Mouse (Mus musculus) liver, embryonic 15.5 days (tissue): Measurements from ENCODE around the gene Dusp16. TPM values are rescaled to one million over a fixed set of nuclear protein-coding genes. Genes with fewer than 3 reads are reported as not detected.
"Not testable (repeated sequence)": the region's sequence is repeated elsewhere in the genome, so short reads cannot be mapped to it uniquely, and the experiment has no call there.

Source experiments
- ATAC-seq: fragments of 200-750 bp; cut with Nextera tagmentation; 2 replicates; pipeline ENCODE4 v1.8.0; 2017; ENCODE audit warnings: moderate number of reproducible peaks, mild to moderate bottlenecking, moderate library complexity; ENCODE audit not compliant: insufficient read depth
- H3K27ac ChIP-seq: fragments of 300-500 bp; sonication (generic); replicated peaks from 2 replicates; pipeline ENCODE4 v1.5.1; 2015; ENCODE audit warnings: mild to moderate bottlenecking, inconsistent platforms
- H3K27me3 ChIP-seq: fragments of 300-500 bp; sonication (generic); 2 replicates; pipeline ENCODE4 v1.6.1; 2015; ENCODE audit warnings: mild to moderate bottlenecking, inconsistent platforms
- H3K36me3 ChIP-seq: fragments of 300-500 bp; sonication (generic); replicated peaks from 2 replicates; pipeline ENCODE4 v1.6.1; 2015; ENCODE audit warnings: moderate library complexity, mild to moderate bottlenecking, inconsistent platforms
- H3K4me1 ChIP-seq: fragments of 300-500 bp; sonication (generic); replicated peaks from 2 replicates; pipeline ENCODE4 v1.6.1; 2015; ENCODE audit warnings: inconsistent platforms
- H3K4me2 ChIP-seq: fragments of 300-500 bp; sonication (generic); 2 replicates; pipeline ENCODE4 v1.6.1; 2015; ENCODE audit warnings: moderate library complexity, mild to moderate bottlenecking, inconsistent platforms
- H3K4me3 ChIP-seq: fragments of 300-500 bp; sonication (generic); replicated peaks from 2 replicates; pipeline ENCODE4 v1.5.1; 2015; ENCODE audit warnings: mild to moderate bottlenecking, inconsistent platforms
- H3K9ac ChIP-seq: fragments of 300-500 bp; sonication (generic); 2 replicates; pipeline ENCODE4 v1.6.1; 2015; ENCODE audit warnings: moderate library complexity, mild to moderate bottlenecking, inconsistent platforms
- H3K9me3 ChIP-seq: fragments of 300-500 bp; sonication (generic); replicated peaks from 2 replicates; pipeline ENCODE4 v1.6.1; 2016; ENCODE audit warnings: inconsistent platforms
- WGBS: fragments of 180-500 bp; shearing (Covaris S2); methylation state at CpG from one replicate; pipeline ENCODE4 v1.1.7; 2015; ENCODE audit warnings: mixed read lengths; ENCODE audit not compliant: insufficient replicate concordance; 5-methylcytosine and 5-hydroxymethylcytosine counted together
- polyA plus RNA-seq: library from polyadenylated mRNA; unstranded; fragments of >200 nt; fragmentation: Nextera tagmentation; extraction: Ambion mirVana; gene quantifications from 2 replicates; pipeline ENCODE4 v1.2.1, GENCODE M21; 2015

The Dusp16 gene
- polyA plus RNA-seq, 1 experiment from 2014 or later = 5.1 TPM

- Histone ChIP-seq H3K4me3 (no peak overlapping the region), H3K27ac (no peak overlapping the region), H3K27me3 (no peaks in the 10 kb centered on the region), H3K9me3 (no peaks in the 10 kb centered on the region), H3K4me2 (no peak overlapping the region), H3K9ac (no peak overlapping the region), H3K36me3 (no peaks in the 10 kb centered on the region), H3K4me1 (peaks cover 10% of the 10 kb centered on the region; the same call in 1 of the 2 replicates)
- WGBS = 21% methylated on average over 3 of the region's 3 CpGs
- ATAC-seq = peak; percentile 28
Measured at GRCm38 (mm10) chr6:134678037-134678436, 114.4 kb downstream of the Dusp16 start.

- WGBS = 73% methylated on average over 4 of the region's 4 CpGs
- H3K27ac ChIP-seq = no peak overlapping the region
- H3K36me3 ChIP-seq = no peaks in the 10 kb centered on the region
- H3K9me3 ChIP-seq = no peaks in the 10 kb centered on the region
- peaks cover 12% of the 10 kb centered on the region for H3K4me1 ChIP-seq
- H3K4me3 ChIP-seq = no peak overlapping the region
- H3K27me3 ChIP-seq = no peaks in the 10 kb centered on the region
- H3K9ac ChIP-seq = no peak overlapping the region
- no peak overlapping the region for H3K4me2 ChIP-seq
- ATAC-seq = no peak
Measured at GRCm38 (mm10) chr6:134677504-134677903, 114.9 kb downstream of the Dusp16 start.

GRCm38 (mm10) chr6:134673712-134674111, 118.7 kb downstream of the Dusp16 start:
- not testable (repeated sequence) for H3K27ac ChIP-seq, H3K9ac ChIP-seq, H3K4me2 ChIP-seq, H3K36me3 ChIP-seq, ATAC-seq, H3K4me3 ChIP-seq, H3K9me3 ChIP-seq, H3K27me3 ChIP-seq
- peaks cover 27% of the 10 kb centered on the region for H3K4me1 ChIP-seq
- 43% methylated on average over 8 of the region's 8 CpGs for WGBS

- H3K9ac ChIP-seq = no peak overlapping the region
- H3K4me3 ChIP-seq = no peak overlapping the region
- H3K27me3 ChIP-seq = no peaks in the 10 kb centered on the region
- 47% methylated on average over 4 of the region's 4 CpGs for WGBS
- no peaks in the 10 kb centered on the region for H3K9me3 ChIP-seq
- ATAC-seq = no peak
- H3K36me3 ChIP-seq = no peaks in the 10 kb centered on the region
- no peak overlapping the region for H3K27ac ChIP-seq
- H3K4me2 ChIP-seq = no peak overlapping the region
- peaks cover 27% of the 10 kb centered on the region for H3K4me1 ChIP-seq
Measured at GRCm38 (mm10) chr6:134670881-134671411, 121.5 kb downstream of the Dusp16 start.

GRCm38 (mm10) chr6:134669179-134669865, 123.1 kb downstream of the Dusp16 start:
- WGBS = 56% methylated on average over 6 of the region's 6 CpGs
- no peak overlapping the region for H3K27ac ChIP-seq

GRCm38 (mm10) chr6:134668519-134668918, 123.9 kb downstream of the Dusp16 start:
- ATAC-seq = no peak
- H3K27ac ChIP-seq = no peak overlapping the region
- no peak overlapping the region for H3K4me3 ChIP-seq
- H3K4me1 ChIP-seq = peaks cover 40% of the 10 kb centered on the region
- 21% methylated on average over 2 of the region's 2 CpGs for whole genome bisulfite sequencing
- no peak overlapping the region for H3K9ac ChIP-seq
- no peaks in the 10 kb centered on the region for H3K36me3 ChIP-seq
- H3K27me3 ChIP-seq = no peaks in the 10 kb centered on the region
- H3K4me2 ChIP-seq = no peak overlapping the region
- no peaks in the 10 kb centered on the region for H3K9me3 ChIP-seq

More at GRCm38 (mm10) chr6:134669179-134669865, 123.1 kb downstream of the Dusp16 start:
- H3K4me3 ChIP-seq = no peak overlapping the region
- H3K9ac ChIP-seq = no peak overlapping the region
- H3K4me1 ChIP-seq = peaks cover 34% of the 10 kb centered on the region
- no peak for ATAC-seq
- no peaks in the 10 kb centered on the region for H3K9me3 ChIP-seq
- no peak overlapping the region; the same call in 1 of the 2 replicates for H3K4me2 ChIP-seq
- H3K27me3 ChIP-seq = no peaks in the 10 kb centered on the region
- no peaks in the 10 kb centered on the region for H3K36me3 ChIP-seq

- 63% methylated on average over 9 of the region's 9 CpGs for WGBS
- peaks cover 42% of the 10 kb centered on the region for H3K4me1 ChIP-seq
- H3K9ac ChIP-seq = no peak overlapping the region
Measured at GRCm38 (mm10) chr6:134665817-134666216, 126.6 kb downstream of the Dusp16 start.

More at GRCm38 (mm10) chr6:134665817-134666216, 126.6 kb downstream of the Dusp16 start:
- Histone ChIP-seq H3K27me3 (no peaks in the 10 kb centered on the region), H3K4me3 (no peak overlapping the region), H3K27ac (no peak overlapping the region), H3K9me3 (no peaks in the 10 kb centered on the region), H3K36me3 (no peaks in the 10 kb centered on the region), H3K4me2 (no peak overlapping the region)
- ATAC-seq = no peak

Other genes with a start within 250 kb of the Dusp16 start
- gene Lrp6, start 225.7 kb downstream of the Dusp16 start, polyA plus RNA-seq = 7.2 and 8.0 TPM in 2 replicates
- 0.86 and 0.90 TPM in 2 replicates for gene Mansc1, start 160.1 kb downstream of the Dusp16 start, polyA plus RNA-seq
- gene Borcs5, start 153.1 kb downstream of the Dusp16 start, polyA plus RNA-seq = 7.5 and 8.6 TPM in 2 replicates
- 2.1 and 2.4 TPM in 2 replicates for gene Crebl2, start 37.5 kb upstream of the Dusp16 start, polyA plus RNA-seq
- 5.6 and 5.7 TPM in 2 replicates for gene Gpr19, start 106.0 kb upstream of the Dusp16 start, polyA plus RNA-seq
- 13.3 and 14.1 TPM in 2 replicates for gene Cdkn1b, start 127.8 kb upstream of the Dusp16 start, polyA plus RNA-seq
- 2.8 TPM in 2 replicates for gene Apold1, start 189.1 kb upstream of the Dusp16 start, polyA plus RNA-seq
- gene Ddx47, start 219.0 kb upstream of the Dusp16 start, polyA plus RNA-seq = 53.0 and 54.6 TPM in 2 replicates